Mouse (Mus musculus) megakaryocyte, embryonic 14.5 days (primary cell): Measurements from ENCODE around the gene Hmg20b.

ENCODE experiments used
- FLI1 ChIP-seq: IDR thresholded peaks from 2 replicates; pipeline ENCODE4 v1.6.1; 2012; ENCODE audit warnings: low read length, inconsistent platforms, mixed read lengths
- GATA1 ChIP-seq: IDR thresholded peaks from 3 replicates; pipeline ENCODE4 v1.6.1; 2012; ENCODE audit warnings: mixed read lengths, low read length, inconsistent platforms, borderline replicate concordance

- TF ChIP-seq FLI1 (no peak), GATA1 (no peak)
Observed at GRCm38 (mm10) chr10:81328386-81328785, 21.9 kb downstream of the Hmg20b start, which contains the start of gene Tbxa2r.
